Mouse (Mus musculus): ENCODE measurements around the gene Pde1a. TPM values are rescaled to one million over a fixed set of nuclear protein-coding genes. Genes with fewer than 3 reads are reported as not detected.

The Pde1a gene
- total RNA-seq, 2 experiments from 2014 or later: not detected

- ATAC-seq (replicated peaks; ENCODE audit: low FRiP score, low TSS enrichment, poor library complexity, severe bottlenecking): no peak
These were observed 159.7 kb downstream of the Pde1a start for GRCm38 (mm10) chr2:79969594-79969993.

- ATAC-seq (replicated peaks; ENCODE audit: low FRiP score, low TSS enrichment, poor library complexity, severe bottlenecking): no peak
These were observed 162.4 kb downstream of the Pde1a start for GRCm38 (mm10) chr2:79966681-79967506.

- no peak for ATAC-seq (replicated peaks; ENCODE audit: low FRiP score, low TSS enrichment, poor library complexity, severe bottlenecking)
These were observed 163.2 kb downstream of the Pde1a start for GRCm38 (mm10) chr2:79966086-79966485.

- ATAC-seq (replicated peaks; ENCODE audit: low FRiP score, low TSS enrichment, poor library complexity, severe bottlenecking): no peak
These were observed 164.3 kb downstream of the Pde1a start for GRCm38 (mm10) chr2:79964964-79965363.

GRCm38 (mm10) chr2:79961421-79961820, 167.8 kb downstream of the Pde1a start:
- ATAC-seq (replicated peaks; ENCODE audit: low FRiP score, low TSS enrichment, poor library complexity, severe bottlenecking): no peak

GRCm38 (mm10) chr2:79957659-79958340, 171.5 kb downstream of the Pde1a start:
- ATAC-seq (replicated peaks; ENCODE audit: low FRiP score, low TSS enrichment, poor library complexity, severe bottlenecking): no peak

GRCm38 (mm10) chr2:79945898-79946675, 183.2 kb downstream of the Pde1a start:
- ATAC-seq (replicated peaks; ENCODE audit: low FRiP score, low TSS enrichment, poor library complexity, severe bottlenecking): 0 out of 2 replicates have a peak, but pooled peaks have one; percentile 50

GRCm38 (mm10) chr2:79934660-79935059, 194.6 kb downstream of the Pde1a start:
- ATAC-seq (replicated peaks; ENCODE audit: low FRiP score, low TSS enrichment, poor library complexity, severe bottlenecking): no peak

- ATAC-seq (replicated peaks; ENCODE audit: low FRiP score, low TSS enrichment, poor library complexity, severe bottlenecking): peak; percentile 85
These were observed 206.9 kb downstream of the Pde1a start for GRCm38 (mm10) chr2:79922356-79922755.

GRCm38 (mm10) chr2:79921375-79921774, 207.9 kb downstream of the Pde1a start:
- no peak for ATAC-seq (replicated peaks; ENCODE audit: low FRiP score, low TSS enrichment, poor library complexity, severe bottlenecking)

GRCm38 (mm10) chr2:79920438-79920837, 208.8 kb downstream of the Pde1a start:
- ATAC-seq (replicated peaks; ENCODE audit: low FRiP score, low TSS enrichment, poor library complexity, severe bottlenecking): no peak

- peak; percentile 100 for ATAC-seq (replicated peaks; ENCODE audit: low FRiP score, low TSS enrichment, poor library complexity, severe bottlenecking)
These were observed 227.3 kb downstream of the Pde1a start for GRCm38 (mm10) chr2:79901841-79902510.

- ATAC-seq (replicated peaks; ENCODE audit: low FRiP score, low TSS enrichment, poor library complexity, severe bottlenecking): no peak
These were observed 230.7 kb downstream of the Pde1a start for GRCm38 (mm10) chr2:79898522-79898921.

GRCm38 (mm10) chr2:79892829-79893228, 236.4 kb downstream of the Pde1a start:
- ATAC-seq (replicated peaks; ENCODE audit: low FRiP score, low TSS enrichment, poor library complexity, severe bottlenecking): 0 out of 2 replicates have a peak, but pooled peaks have one; percentile 34

- no peak for ATAC-seq (replicated peaks; ENCODE audit: low FRiP score, low TSS enrichment, poor library complexity, severe bottlenecking)
These were observed 237.3 kb downstream of the Pde1a start for GRCm38 (mm10) chr2:79891760-79892570.

GRCm38 (mm10) chr2:79890726-79891125, 238.5 kb downstream of the Pde1a start:
- no peak for ATAC-seq (replicated peaks; ENCODE audit: low FRiP score, low TSS enrichment, poor library complexity, severe bottlenecking)

GRCm38 (mm10) chr2:79883631-79884350, 245.5 kb downstream of the Pde1a start:
- no peak for ATAC-seq (replicated peaks; ENCODE audit: low FRiP score, low TSS enrichment, poor library complexity, severe bottlenecking)

- no peak for ATAC-seq (replicated peaks; ENCODE audit: low FRiP score, low TSS enrichment, poor library complexity, severe bottlenecking)
These were observed 246.0 kb downstream of the Pde1a start for GRCm38 (mm10) chr2:79883210-79883609.
